ENCODE assay signal across 34 mouse cellular contexts in genomic region chr6:134517141-134517540, GRCm38 (mm10).
"Had no signal": no experiment of that assay in that cellular context is flagged by ENCODE, and none has a peak within 500 bp of the region (broad histone marks: within the 10 kb centered on the region; RNA-seq: fewer than 3 reads in every experiment).

No protein-coding gene starts in this region.

- H3K27ac ChIP-seq: heart, embryonic 10.5 days; heart, embryonic 13.5 days; heart, embryonic 15.5 days; hindbrain, embryonic 10.5 days; hindbrain, embryonic 12.5 days; hindbrain, embryonic 13.5 days; hindbrain, embryonic 14.5 days; hindbrain, embryonic 15.5 days; hindbrain, postnatal 0 days; intestine, embryonic 15.5 days; kidney, postnatal 0 days; layer of hippocampus, adult 2 months had no signal

- H3K36me3 ChIP-seq: hindbrain, embryonic 13.5 days; intestine, embryonic 15.5 days had no signal

- H3K9ac ChIP-seq: heart, embryonic 12.5 days; heart, embryonic 13.5 days; heart, embryonic 15.5 days; hindbrain, embryonic 12.5 days; hindbrain, embryonic 13.5 days; hindbrain, embryonic 14.5 days; hindbrain, embryonic 15.5 days; intestine, embryonic 15.5 days; kidney, embryonic 15.5 days had no signal

- DNase-seq: heart, postnatal 10 days; heart, postnatal 14 days; heart, postnatal 36 days; heart, postnatal 4 days; kidney, adult 11 months; kidney, adult 18-20 months; kidney, adult 2 months; kidney, adult 8-10 months; kidney, adult 9 months; kidney, postnatal 10 days; kidney, postnatal 14 days; kidney, postnatal 25 days; kidney, postnatal 36 days; kidney, postnatal 4 days; layer of hippocampus, adult 9-11 months; layer of hippocampus, postnatal 36 days had no signal

- H3K27me3 ChIP-seq: heart, embryonic 12.5 days; heart, embryonic 13.5 days; heart, embryonic 15.5 days; hindbrain, embryonic 12.5 days; hindbrain, embryonic 13.5 days; hindbrain, embryonic 15.5 days; intestine, embryonic 15.5 days; kidney, embryonic 15.5 days had no signal

- H3K9me3 ChIP-seq: heart, embryonic 10.5 days; heart, embryonic 12.5 days; heart, embryonic 13.5 days; heart, embryonic 15.5 days; hindbrain, embryonic 10.5 days; hindbrain, embryonic 12.5 days; hindbrain, embryonic 13.5 days; hindbrain, embryonic 15.5 days; intestine, embryonic 15.5 days; kidney, embryonic 15.5 days had no signal

- H3K4me3 ChIP-seq: heart, embryonic 10.5 days; heart, embryonic 12.5 days; heart, embryonic 13.5 days; heart, embryonic 15.5 days; hindbrain, embryonic 10.5 days; hindbrain, embryonic 12.5 days; hindbrain, embryonic 13.5 days; hindbrain, embryonic 15.5 days; intestine, embryonic 15.5 days; kidney, embryonic 15.5 days; layer of hippocampus, adult 2 months had no signal

- H3K4me2 ChIP-seq: heart, embryonic 11.5 days; heart, embryonic 12.5 days; heart, embryonic 13.5 days; heart, embryonic 15.5 days; hindbrain, embryonic 12.5 days; hindbrain, embryonic 13.5 days; hindbrain, embryonic 14.5 days; hindbrain, embryonic 15.5 days; kidney, embryonic 15.5 days had no signal

- ATAC-seq: hindbrain, embryonic 16.5 days; hindbrain, postnatal 0 days; inflammation-experienced regulatory T-cells, adult 6 months; intestine, embryonic 15.5 days; intestine, postnatal 0 days had no signal
